Mouse (Mus musculus): ENCODE data around the gene Galnt17. TPM values are rescaled to one million over a fixed set of nuclear protein-coding genes. Genes with fewer than 3 reads are reported as not detected.

The Galnt17 gene
- total and polyA plus RNA-seq, 3 experiments = 2.0 to 4.6 (median 3.8) TPM

DNA sequence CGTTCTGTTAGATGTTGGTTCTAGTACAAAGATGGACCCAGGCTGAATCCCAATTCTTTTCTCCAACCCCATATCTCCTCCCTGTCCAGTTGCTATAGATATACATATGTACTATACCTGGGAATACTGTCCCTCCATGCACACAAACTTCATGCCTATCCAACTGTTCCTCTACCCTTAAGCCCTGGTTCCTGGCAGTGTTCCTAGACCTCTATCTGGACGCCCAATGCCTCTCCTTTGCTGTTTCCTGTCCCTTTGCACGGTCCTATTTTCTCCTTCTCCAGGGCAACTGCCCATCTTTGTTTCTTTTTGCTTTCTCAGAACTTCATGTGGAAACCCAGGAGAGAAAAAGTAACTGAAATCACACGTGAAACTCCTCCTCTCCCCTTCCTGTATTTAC lies 188.4 kb downstream of the Galnt17 start:
- H3K36me3 ChIP-seq (ENCODE audit: control insufficient read depth, insufficient read depth, low read length) = no peaks in the 10 kb centered on the region
- no peak for TF ChIP-seq POLR2A (IDR thresholded peaks at IDR 0.05; ENCODE audit: insufficient read depth, low read depth, low read length)
- no peak overlapping the region for H3K9ac ChIP-seq (ENCODE audit: low read depth, low read length)
- no peaks in the 10 kb centered on the region for H3K4me1 ChIP-seq (ENCODE audit: control insufficient read depth, insufficient read depth, low read length)
- H3K27ac ChIP-seq = no peak overlapping the region
- no peak overlapping the region for H3K4me3 ChIP-seq
- DNase-seq = no peak
- intact Hi-C loops (cut with DNase I) = no loop called here
- no peaks in the 10 kb centered on the region for H3K79me2 ChIP-seq (replicated peaks; ENCODE audit: control insufficient read depth, insufficient read depth, low read length)
- H3K27me3 ChIP-seq (ENCODE audit: control insufficient read depth, insufficient read depth, low read length) = no peaks in the 10 kb centered on the region
- WGBS = 30% methylated on average over 4 of the region's 4 CpGs

DNA sequence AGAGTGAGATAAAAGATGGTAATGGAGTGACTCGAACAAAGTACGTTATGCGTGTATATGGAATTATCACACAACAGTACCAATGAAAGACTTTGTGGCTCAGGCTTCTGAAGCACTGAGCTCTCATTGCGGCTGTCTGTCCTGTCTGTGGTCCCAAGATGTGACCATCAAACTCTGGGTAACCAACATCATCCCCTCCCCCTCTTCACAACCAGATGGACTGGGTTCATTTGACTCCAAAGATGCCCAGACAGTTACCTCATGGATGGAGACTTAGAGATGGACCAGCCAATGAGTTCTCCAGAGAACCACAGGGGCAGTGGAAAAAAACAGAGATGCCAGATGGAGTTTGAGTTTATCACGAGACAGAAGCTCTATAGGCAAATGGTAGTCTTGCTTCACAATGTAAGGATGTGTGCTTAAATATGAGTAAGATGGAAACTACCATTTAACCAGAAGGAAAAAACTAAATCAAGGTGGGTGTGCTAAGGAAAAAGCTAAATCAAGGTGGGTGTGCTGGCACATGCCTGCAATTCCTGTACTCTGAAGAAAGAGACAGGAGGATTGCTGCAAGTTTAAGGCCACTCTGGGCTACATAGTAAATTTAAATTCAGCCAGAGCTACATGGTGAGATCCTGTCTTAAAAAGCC lies 190.8 kb downstream of the Galnt17 start:
- TF ChIP-seq CTCF (IDR thresholded peaks at IDR 0.05) (no peak), POLR2A (IDR thresholded peaks at IDR 0.05; ENCODE audit: insufficient read depth, low read depth, low read length) (no peak), EP300 (IDR thresholded peaks at IDR 0.05; ENCODE audit: insufficient read depth, low read depth, low read length) (no peak)
- intact Hi-C loops (cut with DNase I) = no loop called here
- no peaks in the 10 kb centered on the region for H3K36me3 ChIP-seq (ENCODE audit: control insufficient read depth, insufficient read depth, low read length)
- no peaks in the 10 kb centered on the region for H3K4me1 ChIP-seq (ENCODE audit: control insufficient read depth, insufficient read depth, low read length)
- no peaks in the 10 kb centered on the region for H3K79me2 ChIP-seq (replicated peaks; ENCODE audit: control insufficient read depth, insufficient read depth, low read length)
- H3K27ac ChIP-seq = no peak overlapping the region
- no peak overlapping the region for H3K4me3 ChIP-seq
- no peak for DNase-seq
- H3K27me3 ChIP-seq (ENCODE audit: control insufficient read depth, insufficient read depth, low read length) = no peaks in the 10 kb centered on the region
- WGBS = 85% methylated on average over 5 of the region's 5 CpGs
- no peak overlapping the region for H3K9ac ChIP-seq (ENCODE audit: low read depth, low read length)

DNA sequence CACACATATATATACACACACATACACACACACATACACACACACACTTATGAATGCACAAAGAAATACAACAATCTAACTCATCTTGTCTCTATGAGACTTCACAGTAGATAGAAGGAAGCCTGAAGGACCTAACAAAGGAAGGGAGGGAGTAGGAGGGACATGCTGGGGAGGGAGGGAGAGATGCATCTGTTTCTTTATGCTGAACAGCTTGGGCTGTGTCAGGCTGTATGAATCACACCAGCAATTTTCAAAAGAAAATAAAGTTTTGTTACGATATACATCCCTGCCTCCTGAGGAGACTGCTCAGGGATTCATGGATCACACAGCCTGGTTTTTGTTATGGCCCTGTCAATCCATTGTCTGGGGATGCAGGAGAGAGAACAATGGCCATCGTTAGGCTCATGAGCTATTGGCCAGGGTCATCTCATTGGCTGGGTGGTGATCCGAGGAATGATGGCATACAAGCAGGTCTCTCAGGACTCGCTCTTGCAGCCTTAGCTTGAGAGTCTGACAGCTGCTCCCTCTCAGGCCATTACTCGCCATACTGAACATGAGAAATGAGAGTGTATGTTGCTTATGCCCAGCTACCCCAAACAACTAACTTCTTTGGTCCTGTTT lies 194.3 kb downstream of the Galnt17 start:
- Histone ChIP-seq H3K27me3 (ENCODE audit: control insufficient read depth, insufficient read depth, low read length) (no peaks in the 10 kb centered on the region), H3K4me3 (no peak overlapping the region), H3K79me2 (replicated peaks; ENCODE audit: control insufficient read depth, insufficient read depth, low read length) (no peaks in the 10 kb centered on the region), H3K9ac (ENCODE audit: low read depth, low read length) (no peak overlapping the region), H3K27ac (no peak overlapping the region), H3K36me3 (ENCODE audit: control insufficient read depth, insufficient read depth, low read length) (no peaks in the 10 kb centered on the region), H3K4me1 (ENCODE audit: control insufficient read depth, insufficient read depth, low read length) (no peaks in the 10 kb centered on the region)
- intact Hi-C loops (cut with DNase I) = no loop called here
- no peak for DNase-seq
- TF ChIP-seq POLR2A (IDR thresholded peaks at IDR 0.05; ENCODE audit: insufficient read depth, low read depth, low read length) = no peak
- no peak for TF ChIP-seq EP300 (IDR thresholded peaks at IDR 0.05; ENCODE audit: insufficient read depth, low read depth, low read length)
- no peak for TF ChIP-seq CTCF (IDR thresholded peaks at IDR 0.05)
- WGBS = 74% methylated on average over 5 of the region's 5 CpGs

DNA sequence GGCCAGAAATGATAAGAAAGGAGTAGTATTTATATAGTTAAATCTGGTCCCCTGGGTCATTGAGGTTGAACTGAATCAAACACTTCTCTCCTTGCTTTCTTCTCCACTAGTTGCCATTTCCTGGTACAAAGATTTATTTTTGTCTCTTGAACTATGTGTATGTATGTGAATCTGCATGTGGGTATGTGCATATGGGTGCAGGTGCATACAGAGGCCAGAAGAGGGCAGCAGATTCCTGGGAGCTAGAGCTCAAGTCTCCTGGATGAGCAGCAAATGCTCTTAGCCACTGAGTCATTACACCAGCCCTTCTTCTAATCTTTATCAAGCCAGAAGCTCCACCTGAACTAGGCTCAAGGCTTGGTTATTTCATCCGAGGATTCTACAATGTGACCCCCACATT lies 201.1 kb downstream of the Galnt17 start:
- Histone ChIP-seq H3K4me1 (ENCODE audit: control insufficient read depth, insufficient read depth, low read length) (no peaks in the 10 kb centered on the region), H3K27me3 (ENCODE audit: control insufficient read depth, insufficient read depth, low read length) (no peaks in the 10 kb centered on the region), H3K36me3 (ENCODE audit: control insufficient read depth, insufficient read depth, low read length) (no peaks in the 10 kb centered on the region), H3K9ac (ENCODE audit: low read depth, low read length) (no peak overlapping the region), H3K27ac (no peak overlapping the region), H3K79me2 (replicated peaks; ENCODE audit: control insufficient read depth, insufficient read depth, low read length) (no peaks in the 10 kb centered on the region), H3K4me3 (no peak overlapping the region)
- TF ChIP-seq EP300 (IDR thresholded peaks at IDR 0.05; ENCODE audit: insufficient read depth, low read depth, low read length) (no peak), CTCF (IDR thresholded peaks at IDR 0.05) (peak; percentile 19)
- WGBS = 82% methylated on average over 1 of the region's 1 CpGs
- DNase-seq = no peak
- intact Hi-C loops (cut with DNase I) = no loop called here

DNA sequence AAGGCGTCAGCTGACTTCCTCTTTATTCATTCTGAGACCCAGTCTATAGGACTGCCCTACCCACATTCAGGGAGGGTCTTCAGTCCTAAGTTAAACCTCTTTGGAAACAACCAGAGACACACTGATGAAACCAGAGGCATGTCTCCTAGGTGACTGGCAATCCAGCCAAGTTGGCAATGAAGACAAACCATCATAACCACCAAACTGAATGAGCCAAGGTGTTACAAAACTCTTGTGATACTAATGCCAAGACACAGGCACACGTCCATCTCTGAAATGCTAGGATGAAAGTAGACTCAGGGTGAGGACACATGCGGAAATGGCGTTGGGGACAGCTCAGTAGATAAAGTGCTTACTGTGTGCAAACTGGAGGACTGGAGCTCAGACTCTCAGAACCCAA lies 211.5 kb downstream of the Galnt17 start:
- Histone ChIP-seq H3K27me3 (ENCODE audit: control insufficient read depth, insufficient read depth, low read length) (no peaks in the 10 kb centered on the region), H3K4me3 (no peak overlapping the region), H3K79me2 (replicated peaks; ENCODE audit: control insufficient read depth, insufficient read depth, low read length) (no peaks in the 10 kb centered on the region), H3K4me1 (ENCODE audit: control insufficient read depth, insufficient read depth, low read length) (no peaks in the 10 kb centered on the region; the same call in 1 of the 2 replicates), H3K36me3 (ENCODE audit: control insufficient read depth, insufficient read depth, low read length) (no peaks in the 10 kb centered on the region), H3K27ac (no peak overlapping the region), H3K9ac (ENCODE audit: low read depth, low read length) (no peak overlapping the region)
- DNase-seq = peak in 1 of 2 experiments; percentile 8
- no peak for TF ChIP-seq POLR2A (IDR thresholded peaks at IDR 0.05; ENCODE audit: insufficient read depth, low read depth, low read length)
- intact Hi-C loops (cut with DNase I) = no loop called here
- 73% methylated on average over 4 of the region's 4 CpGs for WGBS

GRCm38 (mm10) chr5:131095635-131096034 lies 212.7 kb downstream of the Galnt17 start:
- H3K4me3 ChIP-seq = no peak overlapping the region
- no peaks in the 10 kb centered on the region for H3K36me3 ChIP-seq (ENCODE audit: control insufficient read depth, insufficient read depth, low read length)
- no peak for DNase-seq
- intact Hi-C loops (cut with DNase I) = no loop called here
- no peak overlapping the region for H3K9ac ChIP-seq (ENCODE audit: low read depth, low read length)
- H3K79me2 ChIP-seq (replicated peaks; ENCODE audit: control insufficient read depth, insufficient read depth, low read length) = no peaks in the 10 kb centered on the region
- TF ChIP-seq EP300 (IDR thresholded peaks at IDR 0.05; ENCODE audit: insufficient read depth, low read depth, low read length) = no peak
- TF ChIP-seq CTCF (IDR thresholded peaks at IDR 0.05) = no peak
- TF ChIP-seq POLR2A (IDR thresholded peaks at IDR 0.05; ENCODE audit: insufficient read depth, low read depth, low read length) = no peak
- no peaks in the 10 kb centered on the region; the same call in 1 of the 2 replicates for H3K4me1 ChIP-seq (ENCODE audit: control insufficient read depth, insufficient read depth, low read length)
- H3K27me3 ChIP-seq (ENCODE audit: control insufficient read depth, insufficient read depth, low read length) = no peaks in the 10 kb centered on the region
- 92% methylated on average over 1 of the region's 1 CpGs for WGBS
- no peak overlapping the region for H3K27ac ChIP-seq
